Mouse (Mus musculus): ENCODE data around the gene Pak3. TPM values are rescaled to one million over a fixed set of nuclear protein-coding genes. Genes with fewer than 3 reads are reported as not detected.

Pak3 gene
- polyA plus RNA-seq (2014; fragmentation: Illumina TruSeq; extraction: RNeasy Lipid Tissue Mini Kit (QIAGEN cat#74804); ENCODE audit: low read depth, low replicate concordance): 0.53 TPM

GRCm38 (mm10) chrX:143518168-143518901, at the start of gene Pak3:
Pak3 (plus strand) TSS chrX:143518591.

GRCm38 (mm10) chrX:143827212-143827611, 308.8 kb downstream of the Pak3 start, which contains the start of gene Capn6:
Capn6 (minus strand) TSS chrX:143827414.

Other genes with a start within 250 kb of the Pak3 start
- 30.0 TPM for gene Chrdl1, start 124.3 kb upstream of the Pak3 start, polyA plus RNA-seq (2014; fragmentation: Illumina TruSeq; extraction: RNeasy Lipid Tissue Mini Kit (QIAGEN cat#74804); ENCODE audit: low read depth, low replicate concordance)